Mouse (Mus musculus): ENCODE data around the gene Rere.
"Not testable (repeated sequence)": the region's sequence is repeated elsewhere in the genome, so short reads cannot be mapped to it uniquely, and the experiment has no call there.

Gene Rere

GRCm38 (mm10) chr4:150552751-150553600, 271.5 kb downstream of the Rere start:
- no peak for DNase-seq (ENCODE audit: low spot score)

- no peak for DNase-seq (ENCODE audit: low spot score)
Observed at GRCm38 (mm10) chr4:150555783-150556182, 274.3 kb downstream of the Rere start.

GRCm38 (mm10) chr4:150556382-150557221, 275.2 kb downstream of the Rere start:
- peak; percentile 52 for DNase-seq (ENCODE audit: low spot score)

- DNase-seq (ENCODE audit: low spot score): not testable (repeated sequence)
Observed at GRCm38 (mm10) chr4:150557289-150557688, 275.8 kb downstream of the Rere start.

GRCm38 (mm10) chr4:150557976-150558375, 276.5 kb downstream of the Rere start:
- no peak for DNase-seq (ENCODE audit: low spot score)

- no peak for DNase-seq (ENCODE audit: low spot score)
Observed at GRCm38 (mm10) chr4:150559514-150559913, 278.1 kb downstream of the Rere start.

- DNase-seq (ENCODE audit: low spot score): no peak
Observed at GRCm38 (mm10) chr4:150563281-150563680, 281.8 kb downstream of the Rere start.

- no peak for DNase-seq (ENCODE audit: low spot score)
Observed at GRCm38 (mm10) chr4:150566193-150566592, 284.7 kb downstream of the Rere start.

GRCm38 (mm10) chr4:150568318-150569134, 287.1 kb downstream of the Rere start:
- DNase-seq (ENCODE audit: low spot score): no peak

- peak; percentile 68 for DNase-seq (ENCODE audit: low spot score)
Observed at GRCm38 (mm10) chr4:150569135-150569833, 287.8 kb downstream of the Rere start.

GRCm38 (mm10) chr4:150569834-150570571, 288.6 kb downstream of the Rere start:
- no peak for DNase-seq (ENCODE audit: low spot score)

- no peak for DNase-seq (ENCODE audit: low spot score)
Observed at GRCm38 (mm10) chr4:150570793-150571192, 289.3 kb downstream of the Rere start.

GRCm38 (mm10) chr4:150572104-150572691, 290.8 kb downstream of the Rere start:
- no peak for DNase-seq (ENCODE audit: low spot score)

GRCm38 (mm10) chr4:150572938-150573337, 291.5 kb downstream of the Rere start:
- DNase-seq (ENCODE audit: low spot score): no peak

- no peak for DNase-seq (ENCODE audit: low spot score)
Observed at GRCm38 (mm10) chr4:150575363-150576092, 294.1 kb downstream of the Rere start.

- DNase-seq (ENCODE audit: low spot score): no peak
Observed at GRCm38 (mm10) chr4:150576339-150576738, 294.9 kb downstream of the Rere start.

GRCm38 (mm10) chr4:150578021-150578420, 296.6 kb downstream of the Rere start:
- DNase-seq (ENCODE audit: low spot score): no peak

- no peak for DNase-seq (ENCODE audit: low spot score)
Observed at GRCm38 (mm10) chr4:150581931-150582723, 300.7 kb downstream of the Rere start.
